Mouse (Mus musculus) myocyte (in vitro differentiated cells): ENCODE measurements at regions not wholly inside any gene's neighbourhood (a gene's known extent, or its start where the extent isn't known, plus 50 kb on each side); places are given as distances from the start of the nearest gene placed in this dataset.

Experiments used
- MAX ChIP-seq: IDR thresholded peaks from one replicate; pipeline ENCODE4 v1.6.1; 2011; ENCODE audit warnings: low read depth, mild to moderate bottlenecking, control low read depth
- POLR2A ChIP-seq: IDR thresholded peaks from one replicate; pipeline ENCODE4 v1.6.1; 2011; ENCODE audit warnings: low read depth, mild to moderate bottlenecking, control low read depth, moderate library complexity; ENCODE audit not compliant: insufficient read length
- POLR2AphosphoS2 ChIP-seq: IDR thresholded peaks from one replicate; pipeline ENCODE4 v1.6.1; 2011; ENCODE audit warnings: low read depth, control low read depth; ENCODE audit not compliant: insufficient read length
- USF1 ChIP-seq: IDR thresholded peaks from one replicate; pipeline ENCODE4 v1.6.1; 2011; ENCODE audit warnings: low read depth, mild to moderate bottlenecking, control low read depth, moderate library complexity

DNA sequence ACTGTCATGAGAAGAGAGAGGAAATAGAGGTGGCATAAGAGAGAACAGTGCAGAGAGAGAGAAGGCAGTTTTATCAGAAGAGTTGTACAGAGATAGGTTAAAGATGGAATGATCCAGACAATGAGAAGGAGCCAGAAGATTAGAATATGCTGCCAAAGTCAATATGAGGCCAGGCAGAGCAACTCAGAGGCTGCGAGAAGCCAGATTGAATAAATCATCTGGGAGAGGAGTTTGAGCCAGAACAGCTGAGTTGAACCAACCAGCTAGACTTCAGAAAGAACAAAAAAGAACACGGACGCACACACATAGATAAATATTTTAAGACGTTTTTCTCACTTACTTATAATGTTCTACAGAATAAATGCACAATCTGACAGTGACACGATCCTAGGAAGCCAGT is 280.8 kb upstream of the Lrig3 start:
- TF ChIP-seq USF1 (no peak), POLR2AphosphoS2 (no peak), MAX (no peak), POLR2A (no peak)
